Mouse (Mus musculus) yolk sac, embryonic 10.5 days (tissue): Measurements from ENCODE around the gene Odf3.
"Not testable (repeated sequence)": the region's sequence is repeated elsewhere in the genome, so short reads cannot be mapped to it uniquely, and the experiment has no call there.

Experiments used
- DNase-seq: peaks from one replicate; pipeline ENCODE4 v3.0.0-alpha.2; 2017; ENCODE audit warnings: low spot score

Odf3 gene

DNA sequence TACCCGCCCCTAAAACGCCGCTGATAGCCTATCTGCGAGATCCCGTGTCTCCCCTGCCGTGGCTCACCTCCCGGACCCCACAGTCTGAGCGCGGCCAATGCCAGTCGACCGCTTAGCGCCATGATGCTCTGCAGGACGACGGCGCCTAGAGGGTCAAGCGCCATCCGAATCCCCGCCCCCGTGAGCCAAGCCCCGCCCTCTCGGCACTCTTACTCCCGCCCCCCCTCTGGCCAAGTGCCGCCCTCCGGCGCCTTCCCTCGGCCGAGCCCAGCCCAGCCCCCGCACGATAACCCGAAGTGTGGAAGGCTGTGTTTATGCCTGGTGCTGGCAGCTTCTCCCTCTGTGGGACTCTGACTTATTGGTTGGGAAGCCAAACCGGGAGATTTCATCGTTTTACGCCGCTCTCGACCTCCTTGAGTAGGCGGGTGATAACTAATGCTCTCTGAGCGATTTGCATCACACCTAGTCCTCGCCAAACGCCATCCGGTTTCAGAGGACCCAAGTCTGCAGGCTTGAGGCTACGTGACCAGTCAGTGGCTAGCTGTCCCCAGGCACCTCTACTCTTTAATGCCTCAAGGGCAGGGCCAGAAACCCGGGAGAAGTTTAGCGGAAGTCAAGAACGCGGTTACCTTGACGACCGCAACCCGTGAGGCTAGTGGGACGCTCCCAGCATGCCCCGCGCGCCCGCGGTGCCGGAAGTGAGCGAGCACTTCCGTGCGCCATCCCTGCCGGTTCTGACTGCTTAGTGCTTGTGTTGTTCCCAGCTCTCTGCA is 34.3 kb downstream of the Odf3 start, which contains the start of the genes Psmd13 and Sirt3:
TSS of gene Psmd13 (plus strand) at position 273 of the 773 bp plus-strand sequence.
TSS of gene Sirt3 (minus strand) at position 614 of the 773 bp plus-strand sequence.
- DNase-seq: peak; percentile 91

DNA sequence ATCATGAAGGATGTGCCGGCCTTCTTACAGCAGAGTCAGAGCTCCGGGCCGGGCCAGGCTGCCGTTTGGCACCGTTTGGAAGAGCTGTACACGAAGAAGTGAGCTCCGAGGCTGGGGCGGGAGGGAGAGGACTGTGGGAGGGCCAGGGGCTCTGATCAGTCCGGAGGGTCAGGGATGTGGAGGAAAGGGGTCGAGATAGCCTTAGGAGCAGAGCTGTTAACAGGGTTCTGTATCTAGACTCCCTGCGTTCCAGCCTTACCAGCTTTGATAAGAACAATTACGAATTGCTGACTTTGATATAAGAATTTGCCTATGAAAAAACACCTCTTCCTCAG is 34.8 kb downstream of the Odf3 start:
- DNase-seq: no peak

GRCm38 (mm10) chr7:140890636-140891035 is 43.0 kb downstream of the Odf3 start:
- not testable (repeated sequence) for DNase-seq

DNA sequence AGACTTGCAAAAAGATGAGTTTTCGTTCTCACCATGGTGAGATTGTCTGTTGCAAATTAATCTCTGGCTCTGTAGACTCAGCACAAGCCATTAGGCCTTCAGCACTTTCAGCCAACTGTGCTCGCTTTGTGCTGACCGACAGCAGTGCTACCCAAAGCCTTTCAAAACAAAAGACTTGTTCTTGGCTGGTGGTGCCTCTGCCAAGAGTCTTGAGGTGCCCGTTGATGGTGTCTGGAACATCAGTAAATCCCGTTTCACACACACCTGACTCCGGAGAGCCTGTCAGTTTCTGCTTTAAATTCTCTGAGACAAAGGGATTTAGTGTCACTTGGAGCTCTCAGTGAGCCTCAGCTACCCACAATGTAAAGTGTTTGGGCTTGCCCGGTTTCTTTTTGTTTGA is 46.4 kb downstream of the Odf3 start:
- no peak for DNase-seq

DNA sequence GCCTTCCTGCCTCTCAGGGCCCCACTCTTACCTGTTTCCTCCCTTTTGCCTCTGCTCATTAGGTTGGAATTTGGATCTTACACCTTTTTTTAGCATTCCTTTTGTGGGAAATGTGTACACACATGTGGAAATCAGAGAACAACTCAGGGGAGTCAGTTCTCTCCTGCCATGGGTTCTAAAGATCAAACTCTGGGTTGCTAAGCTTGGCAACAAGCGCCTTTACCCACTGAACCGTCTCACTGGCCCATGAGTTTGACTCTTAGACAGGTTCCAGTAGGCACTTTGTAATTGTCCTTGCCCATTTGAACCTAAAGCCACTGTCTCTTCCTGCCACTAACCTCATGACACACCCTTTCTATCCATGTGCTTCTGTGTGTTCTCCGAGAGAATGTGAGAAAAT is 47.0 kb downstream of the Odf3 start:
- no peak for DNase-seq

DNA sequence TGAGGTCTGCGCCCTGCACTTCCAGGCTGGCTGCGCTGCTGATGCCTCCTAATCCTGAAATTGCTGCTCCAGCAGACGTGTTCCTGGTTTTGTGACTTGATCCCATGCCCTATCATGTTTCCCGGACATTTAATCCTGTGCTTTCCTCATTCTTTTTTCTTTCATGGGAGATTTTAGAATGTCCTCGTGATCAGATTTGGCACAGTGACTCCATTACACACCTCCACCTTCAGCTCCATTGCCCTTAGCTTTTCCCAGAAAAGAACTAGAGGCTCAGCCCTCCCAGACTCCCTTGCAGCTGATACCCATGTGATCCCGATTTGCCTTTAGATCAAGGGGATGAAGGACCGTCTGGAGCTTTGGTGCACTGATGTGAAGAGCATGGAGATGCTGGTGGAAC is 50.3 kb downstream of the Odf3 start:
- DNase-seq: no peak

DNA sequence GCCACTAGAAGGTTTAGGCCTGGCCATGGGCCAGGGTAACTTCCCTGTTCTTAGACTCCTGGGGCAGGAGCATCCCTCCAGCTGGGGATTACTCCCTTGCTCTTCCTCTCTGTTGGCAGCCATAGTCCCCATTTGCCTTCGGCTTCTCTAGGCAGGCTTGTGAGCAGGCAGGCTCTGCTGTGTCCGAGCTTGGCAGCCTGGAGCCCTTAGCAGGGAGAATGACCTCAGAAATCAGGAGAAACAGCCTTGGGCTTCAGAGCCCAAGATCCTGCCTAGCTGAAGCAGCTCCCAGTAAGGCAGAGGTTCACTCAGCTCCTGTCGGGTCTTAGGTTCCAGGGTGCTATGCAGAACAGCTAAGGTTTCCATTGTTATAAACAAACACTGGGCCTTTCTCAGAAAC is 51.5 kb downstream of the Odf3 start:
- DNase-seq: no peak

- no peak for DNase-seq
These were observed 52.6 kb downstream of the Odf3 start, which contains the start of gene Cox8b for GRCm38 (mm10) chr7:140900220-140900619. Gene Cox8b (minus strand): TSS chr7:140900446.
